Mouse (Mus musculus): ENCODE results near the gene Bax.
"Not testable (repeated sequence)": the region's sequence is repeated elsewhere in the genome, so short reads cannot be mapped to it uniquely, and the experiment has no call there.

Gene Bax

DNA sequence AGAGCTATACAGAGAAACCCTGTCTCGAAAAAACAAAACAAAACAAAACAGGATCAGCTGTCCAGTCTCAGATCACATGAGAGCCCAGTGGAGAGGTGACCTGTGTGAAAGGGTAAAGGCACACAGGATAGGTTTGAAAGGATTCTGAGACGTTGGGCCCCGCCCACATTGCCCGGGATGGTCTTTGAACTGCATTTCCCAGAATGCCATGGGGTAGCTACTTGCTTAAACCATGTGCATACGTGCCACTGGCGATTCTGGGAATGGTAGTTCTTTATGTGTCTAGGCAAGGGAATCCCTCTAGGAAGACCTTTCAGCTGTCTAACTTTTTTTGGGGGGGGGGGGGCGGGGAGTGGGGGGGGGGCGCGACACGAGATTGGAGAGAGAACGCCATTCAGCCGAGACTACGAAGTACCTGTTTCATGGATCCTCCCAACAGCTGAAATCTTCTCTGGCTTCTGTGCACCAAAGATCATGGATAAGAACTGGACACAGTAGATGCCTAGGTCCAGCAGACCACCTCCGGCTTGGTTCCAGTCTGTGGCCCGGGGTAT is 14.8 kb upstream of the Bax start, which contains the start of gene Tulp2:
Gene Tulp2, plus strand, starts transcription at position 504 of the 554 bp plus-strand sequence.
- peak; percentile 53 for DNase-seq

DNA sequence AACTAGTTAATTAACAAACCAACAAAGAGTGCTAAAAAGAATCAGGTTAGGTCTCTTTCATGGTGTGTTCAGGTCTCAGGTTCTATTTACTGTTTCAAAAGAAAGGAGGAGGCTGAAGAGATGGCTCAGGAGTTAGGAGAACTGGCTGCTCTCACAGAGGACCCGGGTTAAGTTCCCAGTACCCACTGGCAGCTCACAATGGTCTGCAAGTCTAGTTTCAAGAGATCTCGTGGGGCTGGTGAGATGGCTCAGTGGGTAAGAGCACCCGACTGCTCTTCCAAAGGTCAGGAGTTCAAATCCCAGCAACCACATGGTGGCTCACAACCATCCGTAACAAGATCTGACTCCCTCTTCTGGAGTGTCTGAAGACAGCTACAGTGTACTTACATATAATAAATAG is 13.6 kb upstream of the Bax start:
- DNase-seq, result not testable (repeated sequence)

DNA sequence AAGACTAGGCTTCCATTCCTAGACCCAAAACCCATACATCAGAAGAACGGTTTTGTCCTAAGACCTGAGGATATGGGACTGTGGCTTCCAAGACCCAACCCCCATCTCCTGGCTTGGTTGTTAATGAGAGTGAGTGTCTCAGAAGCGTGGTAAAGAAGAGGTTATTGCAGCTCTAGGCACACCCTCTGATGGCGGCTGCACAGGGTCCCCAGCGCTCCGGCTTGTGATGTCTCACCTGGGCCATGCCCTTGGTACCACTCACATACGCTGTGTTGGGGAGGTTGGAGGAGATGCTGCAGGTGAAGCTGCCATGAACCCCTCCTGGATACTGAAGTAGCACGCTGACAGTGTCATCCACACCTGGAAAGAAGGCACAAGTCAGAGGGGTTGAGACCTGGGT is 12.1 kb upstream of the Bax start:
- DNase-seq, result no peak

DNA sequence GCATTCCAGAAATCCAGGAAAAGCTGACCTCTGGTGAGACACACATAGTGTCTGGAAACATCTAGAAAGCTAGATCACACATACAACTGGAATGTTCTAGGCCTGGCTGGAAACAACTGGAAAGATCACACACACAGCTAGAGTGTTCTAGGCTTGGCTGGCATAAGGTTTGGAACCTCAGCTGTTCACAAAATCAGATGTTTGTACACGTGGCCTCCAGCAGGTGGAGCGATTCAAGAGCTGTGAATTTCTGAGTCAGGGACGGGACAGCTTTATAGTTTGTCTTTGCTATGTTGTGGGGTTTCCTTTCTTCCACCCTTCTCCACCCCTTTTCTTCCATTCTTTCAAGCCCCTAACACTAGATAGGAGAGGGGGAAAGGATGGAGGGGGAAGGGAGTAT is 10.3 kb upstream of the Bax start:
- DNase-seq, result peak; percentile 58

DNA sequence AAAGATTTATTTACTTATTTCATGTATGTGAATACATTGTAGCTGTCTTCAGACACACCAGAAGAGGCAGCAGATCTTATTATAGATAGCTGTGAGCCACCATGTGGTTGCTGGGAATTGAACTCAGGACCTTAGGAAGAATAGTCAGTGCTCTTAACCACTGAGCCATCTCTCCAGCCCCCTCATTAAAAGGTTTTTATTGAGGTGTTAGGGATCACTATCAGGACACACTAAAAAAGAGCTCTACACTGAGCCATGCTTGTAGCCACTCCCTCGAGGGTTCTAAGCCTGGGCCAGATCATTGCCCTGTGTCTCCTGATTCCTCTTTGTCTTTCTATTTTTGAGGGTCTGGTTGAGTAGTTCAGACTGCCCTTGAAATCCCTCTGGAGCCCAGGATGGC is 9.8 kb upstream of the Bax start:
- no peak for DNase-seq

DNA sequence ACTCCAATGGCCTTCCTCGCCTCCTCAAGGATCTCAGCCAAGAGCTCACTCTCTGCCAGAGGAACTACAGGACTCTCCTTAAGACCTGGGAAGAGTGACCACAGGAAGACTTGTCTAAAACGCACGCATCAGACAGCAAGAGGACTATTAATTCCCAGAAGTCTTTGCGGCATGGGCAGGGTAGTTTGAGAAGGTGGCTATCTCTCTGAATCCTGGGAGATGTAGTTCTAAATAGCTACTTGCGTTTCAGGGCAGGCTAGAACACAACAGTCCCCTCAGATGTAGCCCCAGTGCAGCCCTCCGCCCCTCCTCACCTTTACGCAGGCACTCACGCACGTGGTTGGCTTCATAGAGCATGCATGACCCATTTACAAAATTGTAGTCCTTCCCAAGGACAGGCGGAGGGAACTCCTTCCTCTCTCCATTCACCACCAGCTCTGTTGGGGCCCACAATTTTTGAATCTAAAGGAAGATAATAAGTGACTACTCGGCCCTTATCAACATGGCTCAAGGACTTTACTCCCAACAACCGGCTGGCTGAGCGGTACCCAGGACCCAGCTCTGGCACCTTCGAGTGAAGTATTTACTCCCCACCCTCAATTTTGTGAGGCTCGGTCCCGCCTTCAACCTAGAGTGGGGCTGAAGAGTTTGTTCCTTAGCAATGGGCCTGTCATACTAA is 8.7 kb upstream of the Bax start:
- DNase-seq, result no peak

DNA sequence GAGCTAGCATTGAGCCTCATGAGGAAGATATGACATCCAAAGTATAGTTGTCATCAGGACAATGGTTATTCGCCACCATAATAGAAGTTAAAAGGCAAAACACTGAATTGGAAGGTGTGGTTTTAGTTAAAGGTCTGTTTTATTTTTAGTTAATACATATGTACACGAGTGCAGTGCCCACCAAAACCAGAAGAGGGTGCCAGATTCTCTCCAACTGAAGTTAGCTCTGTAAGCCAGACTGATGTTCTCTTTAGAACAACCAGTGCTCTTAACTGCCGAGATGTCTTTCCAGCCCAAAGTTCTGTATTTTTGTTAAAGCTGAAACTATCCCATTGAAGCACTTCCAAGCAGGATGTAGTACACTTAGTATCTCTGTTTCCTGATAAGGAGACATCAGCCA is 4.2 kb upstream of the Bax start:
- DNase-seq, result peak; percentile 85

DNA sequence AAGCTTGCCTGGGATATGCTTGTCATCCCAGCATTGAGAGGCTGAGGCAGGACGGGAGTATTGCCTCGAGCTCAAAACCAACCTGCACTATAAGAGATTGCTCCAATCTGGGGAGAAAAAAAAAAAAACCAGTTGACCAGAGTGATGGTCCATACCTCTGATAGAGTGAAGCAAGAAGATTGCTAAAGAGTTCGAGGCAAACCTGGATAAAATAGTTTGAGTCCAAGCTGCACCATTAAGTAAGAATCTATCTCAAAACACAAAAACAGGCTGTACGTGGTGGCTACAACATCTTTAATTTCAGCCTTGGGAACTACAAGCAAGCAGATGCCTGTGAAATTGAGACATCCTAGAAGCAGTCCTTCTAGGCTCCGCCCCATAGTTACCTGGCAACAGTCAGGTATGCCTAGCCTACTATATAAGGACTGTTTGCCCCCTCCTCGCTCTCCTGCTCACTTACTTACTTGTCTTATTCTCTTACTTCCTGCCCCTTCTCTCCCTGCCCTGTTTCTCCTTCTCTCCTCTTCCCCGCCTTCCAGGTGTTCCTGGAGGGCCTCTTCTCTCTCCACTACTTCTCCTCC is 482 bp upstream of the Bax start:
- DNase-seq, result no peak

DNA sequence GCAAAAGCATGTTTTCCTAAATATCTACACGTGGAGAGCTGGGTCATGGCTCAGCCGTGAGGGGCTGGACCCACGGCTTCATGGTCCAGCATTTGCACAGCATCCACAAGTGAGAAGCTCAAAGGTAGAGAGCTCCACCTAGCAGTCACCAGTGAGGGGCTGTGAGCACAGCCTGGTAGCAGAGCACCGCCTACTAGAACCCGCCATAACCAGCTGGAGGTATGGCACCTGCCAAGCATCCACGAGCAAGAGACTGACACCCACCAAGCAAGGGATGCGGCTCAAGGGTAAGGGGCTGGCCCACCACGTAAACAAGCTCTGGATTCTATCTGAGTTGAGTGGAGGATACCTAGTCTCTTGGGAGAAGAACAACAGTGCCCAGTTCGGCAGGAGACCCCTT is 1.1 kb downstream of the Bax start:
- DNase-seq, result no peak

DNA sequence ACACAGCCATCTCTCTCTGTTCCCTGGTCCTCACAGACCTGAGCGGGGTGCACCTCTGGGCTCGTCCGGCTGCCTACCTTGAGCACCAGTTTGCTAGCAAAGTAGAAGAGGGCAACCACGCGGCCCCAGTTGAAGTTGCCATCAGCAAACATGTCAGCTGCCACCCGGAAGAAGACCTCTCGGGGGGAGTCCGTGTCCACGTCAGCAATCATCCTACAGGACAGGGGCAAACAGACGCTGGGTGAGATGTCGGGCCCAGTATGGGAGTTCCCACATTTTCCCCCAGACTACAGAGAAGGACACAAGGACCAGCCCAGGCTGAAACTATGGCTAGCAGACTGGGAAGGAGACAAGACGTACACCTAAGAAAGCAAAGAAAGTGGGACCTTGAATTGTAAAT is 1.6 kb downstream of the Bax start:
- DNase-seq, result no peak

DNA sequence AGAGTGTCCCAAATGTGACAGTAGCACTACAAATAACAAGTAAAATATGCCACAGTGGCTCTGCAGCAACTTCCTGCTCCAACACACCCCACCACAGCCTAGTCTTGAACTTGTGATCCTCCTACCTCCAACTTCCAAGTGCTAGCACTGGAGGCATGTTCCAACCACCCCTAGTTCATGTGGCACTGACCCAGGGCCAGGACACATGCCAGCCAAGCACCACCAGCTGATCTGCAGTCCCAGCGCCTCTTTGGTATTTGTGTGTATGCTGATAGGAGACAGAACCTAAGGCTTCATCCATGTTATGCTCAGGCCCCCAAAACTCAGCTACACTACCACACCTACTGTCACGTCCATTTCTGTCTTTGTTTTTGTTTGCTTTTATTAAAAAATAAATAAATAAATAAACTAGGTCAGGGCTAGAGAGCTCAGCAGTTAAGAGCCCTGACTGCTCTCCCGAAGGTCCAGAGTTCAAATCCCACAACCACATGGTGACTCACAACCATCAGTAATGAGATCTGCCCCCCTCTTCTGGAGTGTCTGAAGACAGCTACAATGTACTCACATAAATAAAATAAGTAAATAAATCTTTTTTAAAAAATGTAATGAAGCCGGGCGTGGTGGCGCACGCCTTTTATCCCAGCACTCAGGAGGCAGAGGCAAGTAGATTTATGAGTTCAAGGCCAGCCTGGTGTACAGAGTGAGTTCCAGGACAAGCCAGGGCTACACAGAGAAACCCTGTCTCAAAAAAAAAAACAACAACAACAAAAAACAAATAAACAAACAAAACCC is 2.5 kb downstream of the Bax start:
- DNase-seq, result no peak

DNA sequence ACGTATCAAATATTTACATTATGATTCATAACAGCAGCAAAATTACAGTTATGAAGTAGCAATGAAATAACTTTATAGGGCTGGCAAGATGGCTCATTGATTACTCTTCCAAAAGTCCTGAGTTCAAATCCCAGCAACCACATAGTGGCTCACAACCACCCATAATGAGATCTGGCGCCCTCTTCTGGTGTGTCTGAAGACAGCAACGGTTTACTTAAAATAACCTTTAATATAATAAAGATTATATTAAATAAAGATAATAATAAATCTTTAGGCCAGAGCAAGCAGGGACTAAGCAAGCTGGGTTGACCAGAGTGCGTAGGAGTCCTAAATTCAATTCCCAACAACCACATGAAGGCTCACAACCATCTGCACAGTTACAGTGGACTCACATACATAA is 3.8 kb downstream of the Bax start:
- DNase-seq, result not testable (repeated sequence)

DNA sequence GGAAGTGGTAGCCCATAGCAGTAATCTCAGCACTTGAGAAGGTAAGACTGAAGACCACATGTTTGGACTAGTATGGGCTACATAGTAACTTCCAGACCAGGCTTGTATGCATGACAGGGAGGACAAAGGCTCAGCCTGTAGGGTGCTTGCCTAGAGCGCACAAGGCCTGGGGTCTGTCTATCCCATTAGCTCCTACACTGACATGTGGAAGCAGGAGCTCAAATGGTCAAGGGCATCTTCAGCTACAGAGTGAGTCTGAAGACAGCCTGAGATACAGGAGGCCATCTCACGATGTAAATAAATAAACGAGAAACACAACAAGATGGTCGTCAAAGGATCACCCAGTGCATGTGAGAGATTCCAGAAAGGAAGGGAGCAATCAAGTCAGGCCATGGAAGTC is 4.4 kb downstream of the Bax start:
- DNase-seq, result no peak

DNA sequence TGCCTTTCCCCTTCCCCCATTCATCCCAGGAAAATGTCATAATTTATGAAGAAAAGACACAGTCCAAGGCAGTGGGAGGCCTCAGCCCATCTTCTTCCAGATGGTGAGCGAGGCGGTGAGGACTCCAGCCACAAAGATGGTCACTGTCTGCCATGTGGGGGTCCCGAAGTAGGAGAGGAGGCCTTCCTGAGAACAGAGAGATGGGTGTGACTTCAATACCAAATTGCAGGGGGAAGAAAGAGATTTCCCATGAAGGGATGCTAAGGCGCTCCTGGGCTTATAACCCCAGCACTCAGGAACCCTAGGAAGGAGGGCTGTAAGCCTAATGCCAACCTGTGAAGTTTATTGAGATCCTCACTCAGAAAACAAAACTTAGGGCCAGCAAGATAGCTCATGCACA is 4.9 kb downstream of the Bax start:
- DNase-seq, result no peak

DNA sequence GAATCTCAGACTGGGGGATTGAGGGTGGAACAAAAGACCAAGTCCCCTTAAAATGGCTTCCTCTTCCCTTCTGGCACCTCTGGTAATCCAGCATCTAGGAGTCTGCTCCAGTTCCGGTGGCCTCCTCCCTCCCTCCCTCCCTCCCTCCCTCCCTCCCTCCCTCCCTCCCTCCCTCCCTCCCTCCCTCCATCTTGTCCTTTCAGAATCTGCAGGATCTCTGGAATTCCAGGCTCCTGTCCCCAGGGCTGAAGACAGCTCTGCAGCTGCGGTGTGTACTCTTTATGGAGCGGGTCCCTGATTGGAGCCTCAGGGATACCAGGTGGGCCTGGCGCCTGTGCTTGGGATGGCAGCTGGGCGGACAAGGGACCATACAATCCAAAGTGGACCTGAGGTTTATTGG is 5.4 kb downstream of the Bax start:
- DNase-seq, result no peak

DNA sequence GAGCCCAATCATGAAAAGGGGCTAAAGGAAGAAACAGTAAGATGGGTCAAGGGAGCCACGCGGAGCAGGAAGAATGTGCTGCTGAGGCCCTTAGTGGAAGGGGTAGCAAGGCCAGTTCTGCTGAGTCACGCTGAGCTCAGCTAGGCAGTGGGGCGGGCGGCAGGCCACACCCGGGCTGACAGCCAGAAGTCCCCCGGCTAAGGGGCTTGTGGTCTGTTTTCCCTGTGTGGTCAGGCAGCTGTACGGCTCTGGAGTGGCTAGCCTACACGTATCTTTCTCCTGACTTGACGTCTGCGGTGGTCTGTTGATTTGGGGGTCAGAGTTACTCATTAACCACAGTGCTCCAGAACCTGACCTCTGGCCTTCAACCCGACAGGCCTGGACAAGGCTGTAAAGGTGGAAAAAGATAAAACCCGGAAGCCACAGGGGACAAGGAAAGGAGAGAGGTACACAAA is 5.8 kb downstream of the Bax start:
- DNase-seq, result peak; percentile 57

DNA sequence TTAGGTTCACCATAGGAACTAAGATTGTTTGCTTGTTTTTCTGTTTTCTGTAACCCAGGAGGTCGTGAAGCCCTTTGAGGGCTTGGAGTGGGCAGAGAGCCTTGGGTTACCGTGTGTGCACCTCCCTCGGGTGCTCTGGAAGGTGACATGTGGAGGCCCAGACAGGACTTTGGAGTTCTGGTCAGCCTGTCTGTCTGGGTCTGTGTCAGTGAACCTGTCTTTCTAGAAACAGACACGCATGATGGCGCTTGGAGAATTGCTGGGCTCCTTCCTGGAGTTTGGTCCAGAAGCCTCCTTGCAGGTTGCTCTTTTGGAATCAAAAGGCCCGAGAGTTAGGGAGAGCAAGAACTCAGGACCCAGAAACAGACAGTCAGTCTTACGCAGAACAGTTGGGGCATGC is 6.3 kb downstream of the Bax start:
- no peak for DNase-seq

DNA sequence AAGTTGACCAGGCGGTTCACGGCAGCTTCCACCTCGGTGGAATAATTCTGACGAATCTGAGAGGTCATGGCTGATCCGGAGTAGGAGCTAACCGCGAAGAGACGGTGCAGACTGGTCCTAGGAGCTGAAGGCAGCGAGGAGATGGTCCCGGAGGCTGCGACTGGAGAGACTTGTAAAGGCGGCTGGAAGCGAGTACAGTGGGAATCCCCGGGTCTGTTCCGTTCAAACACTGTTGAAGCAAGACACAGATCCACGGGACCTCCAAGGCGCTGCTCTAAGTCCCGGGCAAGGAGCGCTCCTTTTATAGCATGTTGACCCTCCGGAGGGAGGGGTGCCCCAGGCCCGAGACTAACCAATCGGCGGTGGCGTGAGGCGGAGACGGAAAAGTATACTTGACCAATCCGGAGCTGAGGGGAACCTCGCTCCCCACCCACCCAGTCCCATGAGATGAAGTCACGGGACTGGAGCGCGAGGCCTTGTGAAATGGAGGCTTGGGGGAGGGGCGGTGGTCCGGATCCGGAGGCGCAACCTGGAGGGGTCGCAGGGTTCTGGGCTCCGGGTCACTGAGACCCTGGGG is 7.0 kb downstream of the Bax start, which contains the start of gene Ftl1:
Gene Ftl1, minus strand, starts transcription at position 321 of the 577 bp plus-strand sequence.
- peak; percentile 95 for DNase-seq

DNA sequence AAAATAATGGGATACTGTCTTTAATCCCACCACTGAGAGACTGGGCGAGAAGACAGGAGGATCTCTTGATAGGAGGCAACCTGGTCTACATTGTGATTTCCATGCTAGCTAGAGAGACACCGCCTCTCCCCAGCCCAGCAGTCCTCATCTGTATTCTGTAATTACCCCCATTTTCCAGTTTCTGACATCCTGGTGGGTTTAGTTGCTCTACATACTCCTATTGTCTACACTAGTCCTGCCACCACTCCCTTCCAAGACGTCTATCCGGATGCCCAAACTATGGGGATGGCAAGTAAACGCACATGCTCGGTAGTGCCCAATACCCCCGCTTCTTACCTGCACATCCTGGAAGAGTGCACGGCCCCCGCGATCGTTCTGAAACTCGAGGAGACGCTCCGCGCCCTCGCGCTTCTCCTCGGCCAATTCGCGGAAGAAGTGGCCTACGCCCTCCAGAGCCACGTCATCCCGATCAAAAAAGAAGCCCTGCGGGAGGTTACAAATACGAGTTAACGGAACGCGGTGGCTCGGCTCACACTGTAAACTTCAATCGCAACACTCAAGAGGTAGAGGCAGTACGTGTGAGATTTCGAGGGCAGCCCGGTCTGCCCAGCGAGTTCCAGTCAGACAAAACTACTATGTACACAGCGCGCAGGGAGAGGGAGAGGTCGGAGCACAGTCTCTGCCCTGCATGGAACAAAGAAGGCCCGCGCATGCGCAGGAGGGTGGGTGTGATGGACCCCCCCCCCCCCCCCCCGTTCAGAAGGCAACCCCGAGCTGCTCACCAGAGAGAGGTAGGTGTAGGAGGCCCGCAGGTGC is 7.7 kb downstream of the Bax start:
- peak; percentile 89 for DNase-seq

DNA sequence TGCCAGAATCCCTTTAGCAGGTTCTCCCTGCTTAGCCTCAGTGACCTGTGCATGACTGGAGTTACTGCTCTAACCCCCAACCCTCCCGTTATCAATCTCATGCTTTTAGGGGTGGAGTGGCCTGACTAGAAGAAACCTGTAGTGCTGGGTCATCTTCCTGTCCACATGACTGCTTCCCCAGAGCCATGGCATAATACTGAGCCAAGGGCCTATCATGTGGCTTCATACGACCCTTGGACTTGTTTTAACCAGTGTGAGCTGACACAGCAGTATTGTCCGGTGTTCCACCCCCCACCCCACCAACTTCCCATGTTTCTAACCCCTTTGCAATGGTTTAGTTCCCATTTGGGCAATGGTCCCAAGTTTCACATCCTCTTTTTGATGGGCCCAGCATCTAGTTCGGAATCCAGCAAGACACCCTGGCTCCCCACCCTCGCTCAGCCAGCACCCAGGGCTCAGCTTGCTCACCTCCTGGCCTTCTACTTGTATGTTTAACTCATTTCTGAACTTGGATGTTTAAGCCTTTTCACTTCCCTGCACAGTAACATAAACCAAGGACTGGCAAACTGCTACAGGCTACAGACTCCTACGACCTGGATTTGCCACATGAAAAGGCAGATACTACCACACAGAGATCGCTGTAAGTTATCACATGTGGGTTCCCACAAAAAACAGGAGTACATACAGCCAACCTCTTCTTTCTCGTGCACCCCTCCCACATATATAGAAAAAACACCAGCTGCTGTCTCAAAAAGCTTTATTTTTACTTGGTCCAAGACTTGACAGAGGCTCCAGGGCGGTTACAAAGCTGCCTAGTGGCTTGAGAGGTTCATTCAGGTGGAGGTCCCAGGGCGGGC is 9.3 kb downstream of the Bax start:
- no peak for DNase-seq

DNA sequence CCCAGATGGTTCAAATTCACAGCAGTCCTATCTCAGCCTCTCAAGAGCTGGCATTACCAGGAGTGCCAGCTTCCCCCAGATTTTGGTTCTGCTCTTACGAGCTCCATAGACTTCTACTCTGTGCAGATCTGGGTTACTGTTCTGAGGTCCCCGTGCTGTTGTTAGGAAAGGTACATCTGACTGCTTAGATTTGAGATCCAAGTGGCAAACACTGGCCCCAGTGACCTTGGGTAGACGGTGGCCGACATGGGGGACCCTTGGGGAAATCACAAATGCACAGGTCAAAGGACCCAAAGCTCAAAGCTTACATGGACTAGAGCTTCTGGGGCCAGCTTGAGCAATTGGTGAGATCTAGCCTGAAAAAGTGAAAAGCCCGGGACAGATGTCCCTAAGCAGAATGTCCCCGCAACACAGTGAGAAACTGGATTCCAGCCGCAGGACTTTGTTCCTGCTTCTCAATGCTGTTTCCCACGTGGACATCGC is 9.9 kb downstream of the Bax start:
- no peak for DNase-seq

Data from right cerebral cortex, postnatal 14 days (tissue).